Mouse (Mus musculus): ENCODE measurements at regions not wholly inside any gene's neighbourhood (a gene's known extent, or its start where the extent isn't known, plus 50 kb on each side); places are given as distances from the start of the nearest gene placed in this dataset.

- TF ChIP-seq CTCF (IDR thresholded peaks at IDR 0.05; ENCODE audit: low read depth) (no peak), EP300 (IDR thresholded peaks at IDR 0.05; ENCODE audit: low read depth) (no peak)
Measured at GRCm38 (mm10) chr4:125906296-125906695, 118.1 kb upstream of the Csf3r start.

Data from liver, postnatal 0 days (tissue).